Mouse (Mus musculus) CH12.LX (cell line): ENCODE data around the gene Fam189a2. TPM values are rescaled to one million over a fixed set of nuclear protein-coding genes. Genes with fewer than 3 reads are reported as not detected.

ENCODE experiments used
- DNase-seq: peaks from one replicate; pipeline ENCODE4 v3.0.0-alpha.2; 2013; ENCODE audit errors: extremely low read depth
- H3K27ac ChIP-seq: 2 replicates; pipeline ENCODE4 v1.5.1; 2012; ENCODE audit warnings: low read depth, mild to moderate bottlenecking, control low read depth, moderate library complexity; ENCODE audit not compliant: insufficient read depth
- H3K27me3 ChIP-seq: replicated peaks from 2 replicates; pipeline ENCODE3; 2012; ENCODE audit warnings: inconsistent platforms
- H3K36me3 ChIP-seq, 2 experiments: replicated peaks in 1 of 2; 2 replicates each; pipeline versions ENCODE3 to v1.6.1; 2012; ENCODE audit warnings: inconsistent platforms in 1 of 2, low read length in 1 of 2, mild to moderate bottlenecking in 1 of 2, mixed read lengths in 1 of 2, moderate library complexity in 1 of 2; ENCODE audit not compliant: control insufficient read depth in 1 of 2, insufficient read depth in 1 of 2
- H3K4me1 ChIP-seq, 2 experiments: 2 replicates each; pipeline ENCODE4 v1.6.1; 2012; ENCODE audit warnings: inconsistent platforms in 1 of 2, moderate library complexity in 1 of 2; ENCODE audit not compliant: insufficient read depth in 2 of 2, control insufficient read depth in 1 of 2
- H3K4me2 ChIP-seq: 2 replicates; pipeline ENCODE4 v1.6.1; 2012; ENCODE audit warnings: low read depth, mild to moderate bottlenecking, control low read depth; ENCODE audit not compliant: poor library complexity, insufficient read depth, severe bottlenecking
- H3K4me3 ChIP-seq, 3 experiments: fragments of 150-350 bp in 1 of 3; sonication (generic) in 1 of 3; replicated peaks in 1 of 3; 2 replicates each; pipeline versions ENCODE3 to v1.5.1; 2011 to 2012; ENCODE audit warnings: low read depth in 2 of 3, low read length in 2 of 3, mild to moderate bottlenecking in 2 of 3, moderate library complexity in 2 of 3, control low read depth in 1 of 3, improper control_type of control experiment in 1 of 3, inconsistent platforms in 1 of 3, mixed read lengths in 1 of 3; ENCODE audit not compliant: poor library complexity in 1 of 3
- H3K79me2 ChIP-seq: replicated peaks from 2 replicates; pipeline ENCODE4 v1.6.1; 2012; ENCODE audit warnings: mild to moderate bottlenecking, moderate library complexity; ENCODE audit not compliant: control insufficient read depth, poor library complexity, insufficient read depth, severe bottlenecking; ENCODE audit errors: extremely low read depth
- H3K9ac ChIP-seq: 2 replicates; pipeline ENCODE4 v1.6.1; 2012; ENCODE audit warnings: low read depth, mild to moderate bottlenecking, control low read depth, moderate library complexity; ENCODE audit not compliant: insufficient read depth
- H3K9me3 ChIP-seq: replicated peaks from 2 replicates; pipeline ENCODE3; 2012; ENCODE audit warnings: low read length, inconsistent platforms, mixed read lengths
- CTCF ChIP-seq, 2 experiments: IDR thresholded peaks in 1 of 2; conservative IDR thresholded peaks in 1 of 2; 2 replicates each; pipeline ENCODE4 v1.5.1; 2011 to 2012; ENCODE audit warnings: low read depth in 2 of 2, low read length in 2 of 2, improper control_type of control experiment in 1 of 2, inconsistent platforms in 1 of 2, mild to moderate bottlenecking in 1 of 2, moderate library complexity in 1 of 2
- GABPA ChIP-seq: IDR thresholded peaks from 2 replicates; pipeline ENCODE4 v1.6.1; 2012; ENCODE audit warnings: low read depth, low read length, improper control_type of control experiment, inconsistent platforms; ENCODE audit not compliant: insufficient replicate concordance
- MAX ChIP-seq: IDR thresholded peaks from 2 replicates; pipeline ENCODE4 v1.6.1; 2011; ENCODE audit warnings: low read length, improper control_type of control experiment
- NELFE ChIP-seq: IDR thresholded peaks from 2 replicates; pipeline ENCODE4 v1.6.1; 2011; ENCODE audit warnings: low read depth, low read length, improper control_type of control experiment
- NRF1 ChIP-seq: IDR thresholded peaks from 2 replicates; pipeline ENCODE4 v1.6.1; 2014; ENCODE audit warnings: low read depth, mild to moderate bottlenecking, inconsistent platforms, low read length, improper control_type of control experiment, moderate library complexity
- PAX5 ChIP-seq: IDR thresholded peaks from 2 replicates; pipeline ENCODE4 v1.6.1; 2012; ENCODE audit warnings: low read length, inconsistent platforms, mixed read lengths
- RAD21 ChIP-seq: IDR thresholded peaks from 2 replicates; pipeline ENCODE4 v1.6.1; 2011; ENCODE audit warnings: low read depth, mild to moderate bottlenecking, low read length, improper control_type of control experiment, moderate library complexity
- RCOR1 ChIP-seq: conservative IDR thresholded peaks from 2 replicates; pipeline ENCODE4 v1.6.1; 2012; ENCODE audit warnings: low read depth, mild to moderate bottlenecking, inconsistent platforms, low read length, improper control_type of control experiment
- SIN3A ChIP-seq: IDR thresholded peaks from 2 replicates; pipeline ENCODE4 v1.6.1; 2012; ENCODE audit warnings: low read length, improper control_type of control experiment, inconsistent platforms
- TBP ChIP-seq: conservative IDR thresholded peaks from 2 replicates; pipeline ENCODE4 v1.6.1; 2011; ENCODE audit warnings: low read depth, low read length, improper control_type of control experiment
- TCF12 ChIP-seq: IDR thresholded peaks from 2 replicates; pipeline ENCODE4 v1.6.1; 2014; ENCODE audit warnings: low read depth, mild to moderate bottlenecking, inconsistent platforms, low read length, improper control_type of control experiment
- UBTF ChIP-seq: IDR thresholded peaks from 2 replicates; pipeline ENCODE4 v1.6.1; 2012; ENCODE audit warnings: low read depth, mild to moderate bottlenecking, inconsistent platforms, low read length, improper control_type of control experiment, moderate library complexity
- ZC3H11A ChIP-seq: IDR thresholded peaks from 2 replicates; pipeline ENCODE4 v1.6.1; 2012; ENCODE audit warnings: low read depth, mild to moderate bottlenecking, inconsistent platforms, low read length, improper control_type of control experiment
- ZKSCAN1 ChIP-seq: IDR thresholded peaks from 2 replicates; pipeline ENCODE4 v1.6.1; 2012; ENCODE audit warnings: low read depth, inconsistent platforms, low read length, improper control_type of control experiment, borderline replicate concordance
- dilution Hi-C: fragments of 300-500 bp; cut with MboI; formaldehyde crosslinking; loops from 2 replicates; pipeline ENCODE4 v1.14.3; 2020; ENCODE audit warnings: low sequenced_read_pairs; ENCODE audit not compliant: extremely low pct_unique_long_range_greater_than_20kb, extremely low pct_ligation_motif_present
- in situ Hi-C: fragments of 300-500 bp; cut with MboI; formaldehyde crosslinking; loops from 3 replicates; pipeline ENCODE4 v1.14.3; 2019; ENCODE audit warnings: low sequenced_read_pairs, low pct_ligation_motif_present, low pct_unique_long_range_greater_than_20kb, mixed read lengths
- polyA plus RNA-seq: library from polyadenylated mRNA; unstranded; fragments of >175 nt; gene quantifications from 2 replicates; pipeline ENCODE4 v1.2.1, GENCODE M21; 2012; ENCODE audit warnings: low read depth; ENCODE audit not compliant: insufficient read length
- total RNA-seq, 2 experiments: library from RNA; depleted of rRNA; stranded (reverse); fragments of 300-350 nt in 1 of 2; fragments of >200 nt in 1 of 2; gene quantifications; 2 replicates each; pipeline ENCODE4 v1.2.3; 2012 to 2014

The Fam189a2 gene
- total and polyA plus RNA-seq, 3 experiments = not detected

DNA sequence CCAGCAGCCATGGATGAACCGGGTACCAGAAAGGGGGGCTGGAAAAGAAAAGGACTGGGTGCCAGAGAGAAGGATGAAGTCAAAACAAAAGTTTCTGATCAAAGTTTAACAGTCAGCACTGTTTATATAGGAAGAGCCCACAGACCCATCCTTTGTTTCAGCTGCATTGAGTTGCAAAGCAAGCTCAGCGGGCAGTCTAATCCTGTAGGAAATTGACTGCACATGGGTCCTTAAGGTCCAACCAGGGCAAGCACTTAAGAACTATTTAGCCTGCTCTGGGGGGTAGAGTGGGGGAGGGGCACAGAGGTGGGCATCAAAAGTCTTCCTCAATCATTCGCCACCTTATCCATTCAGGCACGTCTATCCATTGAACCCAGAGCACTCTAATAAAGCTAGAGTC lies 42.3 kb upstream of the Fam189a2 start:
- dilution Hi-C loops (no loop called here), in situ Hi-C loops (no loop called here)
- no peak overlapping the region for H3K4me3 ChIP-seq
- H3K9me3 ChIP-seq = no peaks in the 10 kb centered on the region
- H3K36me3 ChIP-seq = no peaks in the 10 kb centered on the region
- no peak overlapping the region for H3K4me2 ChIP-seq
- H3K27ac ChIP-seq = no peak overlapping the region
- TF ChIP-seq MAX (no peak), TBP (no peak), UBTF (no peak), CTCF (conservative IDR thresholded peaks at IDR 0.05 in 1 of 2, IDR thresholded peaks at IDR 0.05 in 1 of 2; ENCODE audit: low read depth in 2 of 2, low read length in 2 of 2) (no peak), RAD21 (no peak), RCOR1 (no peak), NELFE (no peak), TCF12 (no peak), NRF1 (no peak), ZC3H11A (no peak), PAX5 (no peak), SIN3A (no peak)
- no peaks in the 10 kb centered on the region for H3K27me3 ChIP-seq
- DNase-seq = no peak
- no peaks in the 10 kb centered on the region for H3K79me2 ChIP-seq
- peaks cover 0 to 4% of the 10 kb centered on the region in 2 experiments; a peak in 1 of 4 replicates for H3K4me1 ChIP-seq
- H3K9ac ChIP-seq = no peak overlapping the region

DNA sequence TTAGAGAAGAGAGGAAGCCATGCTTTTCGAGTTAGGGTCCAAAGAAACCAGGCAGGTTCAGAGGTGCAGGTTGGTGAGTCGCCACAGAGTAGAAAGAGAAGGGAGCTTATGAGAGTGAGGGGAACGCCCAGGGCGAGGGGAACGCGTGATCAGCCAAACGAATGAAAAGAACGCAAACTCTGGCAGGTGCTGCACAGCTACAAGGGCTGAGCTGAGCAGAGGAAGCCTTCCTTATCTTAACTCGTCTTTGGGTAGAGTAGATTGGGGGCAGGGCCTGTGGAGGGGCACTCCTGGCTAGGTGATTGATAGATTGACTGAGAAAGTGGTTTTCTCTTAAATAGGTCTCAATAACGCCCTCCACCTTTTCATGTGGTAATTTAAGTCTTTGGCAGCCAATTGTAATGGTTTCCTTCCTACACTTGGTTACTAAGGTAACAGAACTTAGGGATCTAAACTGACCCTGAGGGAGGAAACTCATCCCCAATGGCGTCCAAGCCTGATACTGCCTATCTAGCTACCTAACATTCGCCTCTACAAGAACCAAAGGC lies 33.6 kb upstream of the Fam189a2 start:
- TF ChIP-seq ZC3H11A (no peak), PAX5 (no peak)
- in situ Hi-C loops = no loop called here
- no peaks in the 10 kb centered on the region for H3K79me2 ChIP-seq
- no peak for DNase-seq
- H3K36me3 ChIP-seq = no peaks in the 10 kb centered on the region
- dilution Hi-C loops = no loop called here
- no peaks in the 10 kb centered on the region for H3K27me3 ChIP-seq
- no peaks in the 10 kb centered on the region for H3K4me1 ChIP-seq
- H3K9me3 ChIP-seq = no peaks in the 10 kb centered on the region
- H3K4me3 ChIP-seq = no peak overlapping the region
- no peak overlapping the region for H3K4me2 ChIP-seq
- no peak overlapping the region for H3K9ac ChIP-seq
- no peak overlapping the region for H3K27ac ChIP-seq

DNA sequence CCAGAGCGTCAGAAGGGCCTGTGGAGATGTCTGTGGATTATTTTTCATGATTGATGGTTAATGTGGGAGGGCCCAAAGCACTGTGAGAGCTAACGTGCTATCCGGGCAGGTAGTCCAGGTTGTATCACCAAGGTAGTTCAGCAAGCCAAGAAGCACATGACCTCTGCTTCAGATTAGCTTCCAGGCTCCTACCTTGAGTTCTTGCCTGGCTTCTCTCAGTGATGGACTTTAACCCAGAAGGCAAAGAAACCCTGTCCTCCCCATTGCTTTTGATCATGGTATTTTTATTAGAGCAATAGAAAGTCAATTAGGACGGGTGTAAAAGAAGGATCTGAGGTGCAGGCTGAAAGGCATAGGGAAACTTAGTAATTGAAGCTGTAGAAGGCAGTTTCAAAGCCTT lies 32.8 kb upstream of the Fam189a2 start:
- dilution Hi-C loops = no loop called here

More for the DNA sequence above, 32.8 kb upstream of the Fam189a2 start:
- no peak for DNase-seq
- in situ Hi-C loops = no loop called here
- Histone ChIP-seq H3K27me3 (no peaks in the 10 kb centered on the region), H3K4me2 (no peak overlapping the region), H3K27ac (no peak overlapping the region), H3K4me3 (no peak overlapping the region), H3K36me3 (no peaks in the 10 kb centered on the region), H3K79me2 (no peaks in the 10 kb centered on the region), H3K9me3 (no peaks in the 10 kb centered on the region), H3K9ac (no peak overlapping the region), H3K4me1 (no peaks in the 10 kb centered on the region)
- no peak for TF ChIP-seq GABPA
- no peak for TF ChIP-seq ZKSCAN1
- no peak for TF ChIP-seq RCOR1
